Mouse (Mus musculus): Measurements from ENCODE around the gene Vegfa.

DNA sequence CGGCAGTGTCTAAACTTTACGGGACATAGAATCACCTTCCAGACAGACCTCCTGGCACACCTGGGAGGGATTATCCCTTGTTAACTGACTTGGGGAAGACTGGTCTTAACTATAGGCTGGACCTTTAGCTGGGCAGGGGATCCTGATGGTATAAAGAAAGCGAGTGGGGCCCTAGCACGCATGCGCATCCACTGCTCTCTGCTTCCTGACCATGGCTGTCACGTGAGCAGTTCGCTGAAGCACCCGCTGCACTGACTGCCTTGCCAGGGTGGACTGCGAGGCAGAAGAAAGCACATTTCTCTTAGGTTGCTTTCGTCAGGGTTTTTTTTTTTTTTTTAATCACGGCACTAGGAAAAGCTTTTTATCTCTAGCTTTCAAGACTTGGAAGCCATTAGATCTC is 63.8 kb downstream of the Vegfa start:
- no peak for TF ChIP-seq MYOG (IDR thresholded peaks at IDR 0.05; ENCODE audit: control insufficient read depth, extremely low read depth, insufficient read length)
- TF ChIP-seq USF1 (IDR thresholded peaks at IDR 0.05; ENCODE audit: low read depth) = no peak
